Mouse (Mus musculus) E14TG2a.4 (cell line): ENCODE results near the gene Ap1m1.

Experiments
- CTCF ChIP-seq: conservative IDR thresholded peaks from 2 replicates; pipeline ENCODE4 v1.5.1; 2014; ENCODE audit warnings: low read length
- NANOG ChIP-seq: IDR thresholded peaks from 2 replicates; pipeline ENCODE4 v1.6.1; 2014; ENCODE audit warnings: borderline replicate concordance, low read length, mixed read lengths
- POU5F1 ChIP-seq: IDR thresholded peaks from 2 replicates; pipeline ENCODE4 v1.6.1; 2014; ENCODE audit warnings: low read length, borderline replicate concordance

GRCm38 (mm10) chr8:72298928-72299327 is 59.1 kb downstream of the Ap1m1 start:
- no peak for TF ChIP-seq CTCF
- TF ChIP-seq NANOG: no peak
- no peak for TF ChIP-seq POU5F1
